Mouse (Mus musculus): ENCODE measurements at regions not wholly inside any gene's neighbourhood (a gene's known extent, or its start where the extent isn't known, plus 50 kb on each side); places are given as distances from the start of the nearest gene placed in this dataset.
"Not testable (repeated sequence)": the region's sequence is repeated elsewhere in the genome, so short reads cannot be mapped to it uniquely, and the experiment has no call there.

- TF ChIP-seq CTCF (IDR thresholded peaks at IDR 0.05; ENCODE audit: low read depth, low read length); POLR2A (IDR thresholded peaks at IDR 0.05; ENCODE audit: borderline replicate concordance, low read depth, low read length): not testable (repeated sequence)
Measured at GRCm38 (mm10) chr2:133874982-133875381, 323.0 kb downstream of the Bmp2 start.
